Mouse (Mus musculus): ENCODE measurements around the gene Gpt2. TPM values are rescaled to one million over a fixed set of nuclear protein-coding genes. Genes with fewer than 3 reads are reported as not detected.

Gene Gpt2
- total and polyA plus RNA-seq, 2 experiments = 135 to 351 TPM

GRCm38 (mm10) chr8:85462441-85462840 lies 29.9 kb upstream of the Gpt2 start:
- TF ChIP-seq CTCF (IDR thresholded peaks at IDR 0.05; ENCODE audit: low read depth, low read length) (no peak), POLR2A (IDR thresholded peaks at IDR 0.05; ENCODE audit: extremely low read depth, insufficient read depth, low read length) (no peak)
- Histone ChIP-seq H3K27me3 (ENCODE audit: control insufficient read depth, insufficient read depth, low read length) (no peaks in the 10 kb centered on the region), H3K79me2 (ENCODE audit: control insufficient read depth, insufficient read depth, low read length) (no peaks in the 10 kb centered on the region), H3K27ac (replicated peaks; ENCODE audit: insufficient read depth, low read depth, low read length) (peak overlapping the region; percentile 31; the same call in 1 of the 2 replicates), H3K4me1 (ENCODE audit: control insufficient read depth, insufficient read depth, low read length) (peaks cover 12% of the 10 kb centered on the region), H3K4me3 (ENCODE audit: insufficient read depth, low read depth, low read length) (no peak overlapping the region), H3K9ac (ENCODE audit: low read depth, low read length) (no peak overlapping the region), H3K36me3 (ENCODE audit: control insufficient read depth, insufficient read depth, low read length) (no peaks in the 10 kb centered on the region)
- WGBS = 31% methylated on average over 1 of the region's 1 CpGs
- peak; percentile 72 for DNase-seq (ENCODE audit: extremely low read depth, low read depth, low spot score)

- H3K4me3 ChIP-seq (ENCODE audit: insufficient read depth, low read depth, low read length) = no peak overlapping the region
- no peaks in the 10 kb centered on the region for H3K79me2 ChIP-seq (ENCODE audit: control insufficient read depth, insufficient read depth, low read length)
- TF ChIP-seq POLR2A (IDR thresholded peaks at IDR 0.05; ENCODE audit: extremely low read depth, insufficient read depth, low read length) (no peak), CTCF (IDR thresholded peaks at IDR 0.05; ENCODE audit: low read depth, low read length) (no peak)
- no peak overlapping the region for H3K27ac ChIP-seq (replicated peaks; ENCODE audit: insufficient read depth, low read depth, low read length)
- H3K9ac ChIP-seq (ENCODE audit: low read depth, low read length) = no peak overlapping the region
- H3K36me3 ChIP-seq (ENCODE audit: control insufficient read depth, insufficient read depth, low read length) = no peaks in the 10 kb centered on the region
- no peaks in the 10 kb centered on the region for H3K27me3 ChIP-seq (ENCODE audit: control insufficient read depth, insufficient read depth, low read length)
- no peak for DNase-seq (ENCODE audit: extremely low read depth, low read depth, low spot score)
- H3K4me1 ChIP-seq (ENCODE audit: control insufficient read depth, insufficient read depth, low read length) = peaks cover 12% of the 10 kb centered on the region
Measured at GRCm38 (mm10) chr8:85464316-85464715, 28.1 kb upstream of the Gpt2 start.

GRCm38 (mm10) chr8:85466056-85466455 lies 26.3 kb upstream of the Gpt2 start:
- Histone ChIP-seq H3K79me2 (ENCODE audit: control insufficient read depth, insufficient read depth, low read length) (no peaks in the 10 kb centered on the region), H3K4me1 (ENCODE audit: control insufficient read depth, insufficient read depth, low read length) (peaks cover 9% of the 10 kb centered on the region), H3K4me3 (ENCODE audit: insufficient read depth, low read depth, low read length) (no peak overlapping the region), H3K36me3 (ENCODE audit: control insufficient read depth, insufficient read depth, low read length) (no peaks in the 10 kb centered on the region), H3K9ac (ENCODE audit: low read depth, low read length) (no peak overlapping the region), H3K27ac (replicated peaks; ENCODE audit: insufficient read depth, low read depth, low read length) (no peak overlapping the region), H3K27me3 (ENCODE audit: control insufficient read depth, insufficient read depth, low read length) (no peaks in the 10 kb centered on the region)
- DNase-seq (ENCODE audit: extremely low read depth, low read depth, low spot score) = peak; percentile 79
- no peak for TF ChIP-seq CTCF (IDR thresholded peaks at IDR 0.05; ENCODE audit: low read depth, low read length)
- TF ChIP-seq POLR2A (IDR thresholded peaks at IDR 0.05; ENCODE audit: extremely low read depth, insufficient read depth, low read length) = no peak
- WGBS = 47% methylated on average over 4 of the region's 4 CpGs

- Histone ChIP-seq H3K4me1 (ENCODE audit: control insufficient read depth, insufficient read depth, low read length) (peaks cover 8% of the 10 kb centered on the region; the same call in 1 of the 2 replicates), H3K36me3 (ENCODE audit: control insufficient read depth, insufficient read depth, low read length) (no peaks in the 10 kb centered on the region), H3K79me2 (ENCODE audit: control insufficient read depth, insufficient read depth, low read length) (no peaks in the 10 kb centered on the region), H3K27ac (replicated peaks; ENCODE audit: insufficient read depth, low read depth, low read length) (no peak overlapping the region), H3K27me3 (ENCODE audit: control insufficient read depth, insufficient read depth, low read length) (no peaks in the 10 kb centered on the region), H3K9ac (ENCODE audit: low read depth, low read length) (no peak overlapping the region), H3K4me3 (ENCODE audit: insufficient read depth, low read depth, low read length) (no peak overlapping the region)
- DNase-seq (ENCODE audit: extremely low read depth, low read depth, low spot score) = no peak
- WGBS = 89% methylated on average over 8 of the region's 8 CpGs
- TF ChIP-seq POLR2A (IDR thresholded peaks at IDR 0.05; ENCODE audit: extremely low read depth, insufficient read depth, low read length) (no peak), CTCF (IDR thresholded peaks at IDR 0.05; ENCODE audit: low read depth, low read length) (no peak)
Measured at GRCm38 (mm10) chr8:85470753-85471152, 21.6 kb upstream of the Gpt2 start.

- Histone ChIP-seq H3K79me2 (ENCODE audit: control insufficient read depth, insufficient read depth, low read length) (no peaks in the 10 kb centered on the region), H3K27ac (replicated peaks; ENCODE audit: insufficient read depth, low read depth, low read length) (no peak overlapping the region), H3K4me3 (ENCODE audit: insufficient read depth, low read depth, low read length) (no peak overlapping the region), H3K4me1 (ENCODE audit: control insufficient read depth, insufficient read depth, low read length) (peaks cover 18% of the 10 kb centered on the region), H3K36me3 (ENCODE audit: control insufficient read depth, insufficient read depth, low read length) (no peaks in the 10 kb centered on the region), H3K9ac (ENCODE audit: low read depth, low read length) (no peak overlapping the region), H3K27me3 (ENCODE audit: control insufficient read depth, insufficient read depth, low read length) (no peaks in the 10 kb centered on the region)
- WGBS = 79% methylated on average over 6 of the region's 6 CpGs
- DNase-seq (ENCODE audit: extremely low read depth, low read depth, low spot score) = no peak
- no peak for TF ChIP-seq CTCF (IDR thresholded peaks at IDR 0.05; ENCODE audit: low read depth, low read length)
- no peak for TF ChIP-seq POLR2A (IDR thresholded peaks at IDR 0.05; ENCODE audit: extremely low read depth, insufficient read depth, low read length)
Measured at GRCm38 (mm10) chr8:85472800-85473199, 19.6 kb upstream of the Gpt2 start.

- TF ChIP-seq CTCF (IDR thresholded peaks at IDR 0.05; ENCODE audit: low read depth, low read length) = no peak
- no peak for TF ChIP-seq POLR2A (IDR thresholded peaks at IDR 0.05; ENCODE audit: extremely low read depth, insufficient read depth, low read length)
- Histone ChIP-seq H3K27ac (replicated peaks; ENCODE audit: insufficient read depth, low read depth, low read length) (no peak overlapping the region), H3K79me2 (ENCODE audit: control insufficient read depth, insufficient read depth, low read length) (no peaks in the 10 kb centered on the region), H3K27me3 (ENCODE audit: control insufficient read depth, insufficient read depth, low read length) (no peaks in the 10 kb centered on the region), H3K4me1 (ENCODE audit: control insufficient read depth, insufficient read depth, low read length) (peaks cover 22% of the 10 kb centered on the region), H3K36me3 (ENCODE audit: control insufficient read depth, insufficient read depth, low read length) (no peaks in the 10 kb centered on the region), H3K9ac (ENCODE audit: low read depth, low read length) (no peak overlapping the region), H3K4me3 (ENCODE audit: insufficient read depth, low read depth, low read length) (no peak overlapping the region)
- 58% methylated on average over 4 of the region's 4 CpGs for WGBS
- no peak for DNase-seq (ENCODE audit: extremely low read depth, low read depth, low spot score)
Measured at GRCm38 (mm10) chr8:85473246-85473645, 19.1 kb upstream of the Gpt2 start.

Measured in liver, adult 2 months (tissue).